Mouse (Mus musculus) lung, postnatal 14 days (tissue): ENCODE data around the gene Folh1.
"Not testable (repeated sequence)": the region's sequence is repeated elsewhere in the genome, so short reads cannot be mapped to it uniquely, and the experiment has no call there.

Experiments
- DNase-seq: peaks from one replicate; pipeline ENCODE4 v3.0.0; 2021

The Folh1 gene

GRCm38 (mm10) chr7:86775617-86776325, at the start of gene Folh1:
Folh1 (minus strand) TSS chr7:86775943.
- DNase-seq, result no peak

- DNase-seq, result no peak
These were observed 40.7 kb upstream of the Folh1 start for GRCm38 (mm10) chr7:86816466-86816865.

GRCm38 (mm10) chr7:86815716-86816115, 40.0 kb upstream of the Folh1 start:
- DNase-seq, result not testable (repeated sequence)

- DNase-seq, result not testable (repeated sequence)
These were observed 39.5 kb upstream of the Folh1 start for GRCm38 (mm10) chr7:86815241-86815640.

- DNase-seq, result no peak
These were observed 19.0 kb upstream of the Folh1 start, which contains the start of gene Vmn2r77 for GRCm38 (mm10) chr7:86794727-86795126. Vmn2r77 (plus strand) TSS chr7:86795027.

GRCm38 (mm10) chr7:86771621-86772020, 4.1 kb downstream of the Folh1 start:
- no peak for DNase-seq

- DNase-seq, result no peak
These were observed 11.1 kb downstream of the Folh1 start for GRCm38 (mm10) chr7:86764628-86765027.

GRCm38 (mm10) chr7:86760751-86761150, 15.0 kb downstream of the Folh1 start:
- DNase-seq, result no peak

GRCm38 (mm10) chr7:86725013-86725412, 50.7 kb downstream of the Folh1 start:
- no peak for DNase-seq

GRCm38 (mm10) chr7:86688030-86688429, 87.7 kb downstream of the Folh1 start, which contains the start of gene Olfr292:
Olfr292 (plus strand) TSS chr7:86688330.
- DNase-seq, result no peak
